Mouse (Mus musculus) forelimb bud, embryonic 11.5 days (tissue): ENCODE data around the gene Ppm1h.

Experiments
- DNase-seq: peaks from one replicate; pipeline ENCODE4 v3.0.0-alpha.2; 2012; ENCODE audit warnings: low read depth, low spot score

The Ppm1h gene

GRCm38 (mm10) chr10:122768893-122769341 lies 90.4 kb downstream of the Ppm1h start:
- DNase-seq: peak; percentile 80

- DNase-seq: no peak
Measured at GRCm38 (mm10) chr10:122770337-122770736, 91.8 kb downstream of the Ppm1h start.

- no peak for DNase-seq
Measured at GRCm38 (mm10) chr10:122770987-122771386, 92.4 kb downstream of the Ppm1h start.

- no peak for DNase-seq
Measured at GRCm38 (mm10) chr10:122774169-122774568, 95.6 kb downstream of the Ppm1h start.

- DNase-seq: no peak
Measured at GRCm38 (mm10) chr10:122777436-122777835, 98.9 kb downstream of the Ppm1h start.

GRCm38 (mm10) chr10:122777939-122778655 lies 99.5 kb downstream of the Ppm1h start:
- DNase-seq: no peak

GRCm38 (mm10) chr10:122779351-122779750 lies 100.8 kb downstream of the Ppm1h start:
- no peak for DNase-seq

- DNase-seq: no peak
Measured at GRCm38 (mm10) chr10:122782755-122783154, 104.2 kb downstream of the Ppm1h start.

- no peak for DNase-seq
Measured at GRCm38 (mm10) chr10:122789648-122790170, 111.1 kb downstream of the Ppm1h start.

- peak; percentile 66 for DNase-seq
Measured at GRCm38 (mm10) chr10:122792021-122792966, 113.7 kb downstream of the Ppm1h start.

- DNase-seq: no peak
Measured at GRCm38 (mm10) chr10:122793193-122793592, 114.6 kb downstream of the Ppm1h start.

- peak; percentile 84 for DNase-seq
Measured at GRCm38 (mm10) chr10:122794187-122794850, 115.8 kb downstream of the Ppm1h start.

- no peak for DNase-seq
Measured at GRCm38 (mm10) chr10:122797955-122798354, 119.4 kb downstream of the Ppm1h start.

GRCm38 (mm10) chr10:122800003-122800731 lies 121.6 kb downstream of the Ppm1h start:
- DNase-seq: no peak

- DNase-seq: no peak
Measured at GRCm38 (mm10) chr10:122800732-122801110, 122.2 kb downstream of the Ppm1h start.

- no peak for DNase-seq
Measured at GRCm38 (mm10) chr10:122802218-122802617, 123.7 kb downstream of the Ppm1h start.

GRCm38 (mm10) chr10:122802901-122803300 lies 124.3 kb downstream of the Ppm1h start:
- DNase-seq: no peak

- DNase-seq: peak; percentile 86
Measured at GRCm38 (mm10) chr10:122803906-122804305, 125.3 kb downstream of the Ppm1h start.

- DNase-seq: no peak
Measured at GRCm38 (mm10) chr10:122805866-122806265, 127.3 kb downstream of the Ppm1h start.

GRCm38 (mm10) chr10:122807127-122808105 lies 128.9 kb downstream of the Ppm1h start:
- DNase-seq: peak; percentile 88
